Mouse (Mus musculus): ENCODE measurements around the gene Vps13d. TPM values are rescaled to one million over a fixed set of nuclear protein-coding genes. Genes with fewer than 3 reads are reported as not detected.
A peak's percentile ranks its signal among the peaks of the same experiment; 100 is the strongest.

Vps13d gene
- polyA plus RNA-seq, 1 experiment from 2014 or later: 3.5 TPM

GRCm38 (mm10) chr4:145032637-145033036 lies 162.2 kb downstream of the Vps13d start:
- Histone ChIP-seq H3K4me3 (replicated peaks) (no peak overlapping the region), H3K9ac (no peak overlapping the region), H3K4me2 (no peak overlapping the region), H3K9me3 (replicated peaks) (no peaks in the 10 kb centered on the region), H3K4me1 (replicated peaks) (peaks cover 77% of the 10 kb centered on the region), H3K27me3 (no peaks in the 10 kb centered on the region), H3K27ac (replicated peaks) (peak overlapping the region; percentile 89), H3K36me3 (replicated peaks) (peaks cover 12% of the 10 kb centered on the region; the same call in 1 of the 2 replicates)
- 30% methylated on average over 2 of the region's 2 CpGs for WGBS (ENCODE audit: insufficient replicate concordance)
- no peak for ATAC-seq (ENCODE audit: insufficient read depth)

- 0 out of 2 replicates have a peak, but pooled peaks cover 3% of the 10 kb centered on the region for H3K36me3 ChIP-seq (replicated peaks)
- H3K9me3 ChIP-seq (replicated peaks): no peaks in the 10 kb centered on the region
- H3K9ac ChIP-seq: no peak overlapping the region
- no peak for ATAC-seq (ENCODE audit: insufficient read depth)
- no peaks in the 10 kb centered on the region for H3K27me3 ChIP-seq
- H3K4me1 ChIP-seq (replicated peaks): peaks cover 79% of the 10 kb centered on the region
- WGBS (ENCODE audit: insufficient replicate concordance): 53% methylated on average over 4 of the region's 4 CpGs
- peak overlapping the region; percentile 34; the same call in 1 of the 2 replicates for H3K27ac ChIP-seq (replicated peaks)
- H3K4me2 ChIP-seq: no peak overlapping the region
- no peak overlapping the region for H3K4me3 ChIP-seq (replicated peaks)
These were observed 163.3 kb downstream of the Vps13d start for GRCm38 (mm10) chr4:145031510-145031909.

GRCm38 (mm10) chr4:145026449-145026851 lies 168.4 kb downstream of the Vps13d start:
- 0 out of 2 replicates have a peak overlapping the region, but pooled peaks have one; percentile 21 for H3K4me2 ChIP-seq
- H3K9me3 ChIP-seq (replicated peaks): no peaks in the 10 kb centered on the region
- no peak overlapping the region for H3K4me3 ChIP-seq (replicated peaks)
- peak; percentile 41 for ATAC-seq (ENCODE audit: insufficient read depth)
- H3K36me3 ChIP-seq (replicated peaks): no peaks in the 10 kb centered on the region
- H3K27me3 ChIP-seq: no peaks in the 10 kb centered on the region
- 27% methylated on average over 7 of the region's 7 CpGs for WGBS (ENCODE audit: insufficient replicate concordance)
- no peak overlapping the region for H3K9ac ChIP-seq
- H3K4me1 ChIP-seq (replicated peaks): peaks cover 70% of the 10 kb centered on the region
- H3K27ac ChIP-seq (replicated peaks): peak overlapping the region; percentile 63

GRCm38 (mm10) chr4:145025409-145025762 lies 169.4 kb downstream of the Vps13d start:
- H3K27me3 ChIP-seq: no peaks in the 10 kb centered on the region
- ATAC-seq (ENCODE audit: insufficient read depth): no peak
- no peak overlapping the region for H3K4me2 ChIP-seq
- no peak overlapping the region for H3K9ac ChIP-seq
- peaks cover 66% of the 10 kb centered on the region for H3K4me1 ChIP-seq (replicated peaks)
- 56% methylated on average over 7 of the region's 7 CpGs for WGBS (ENCODE audit: insufficient replicate concordance)
- H3K9me3 ChIP-seq (replicated peaks): no peaks in the 10 kb centered on the region
- peak overlapping the region; percentile 56 for H3K27ac ChIP-seq (replicated peaks)
- no peaks in the 10 kb centered on the region for H3K36me3 ChIP-seq (replicated peaks)
- H3K4me3 ChIP-seq (replicated peaks): no peak overlapping the region

GRCm38 (mm10) chr4:145024694-145025408 lies 170.0 kb downstream of the Vps13d start:
- no peak overlapping the region for H3K9ac ChIP-seq
- WGBS (ENCODE audit: insufficient replicate concordance): 66% methylated on average over 8 of the region's 8 CpGs
- no peaks in the 10 kb centered on the region for H3K27me3 ChIP-seq
- peaks cover 66% of the 10 kb centered on the region for H3K4me1 ChIP-seq (replicated peaks)
- H3K4me2 ChIP-seq: no peak overlapping the region
- H3K27ac ChIP-seq (replicated peaks): peak overlapping the region; percentile 56
- no peak overlapping the region for H3K4me3 ChIP-seq (replicated peaks)
- ATAC-seq (ENCODE audit: insufficient read depth): no peak
- H3K9me3 ChIP-seq (replicated peaks): no peaks in the 10 kb centered on the region
- peaks cover 2% of the 10 kb centered on the region; the same call in 1 of the 2 replicates for H3K36me3 ChIP-seq (replicated peaks)

- no peak overlapping the region for H3K4me3 ChIP-seq (replicated peaks)
- no peaks in the 10 kb centered on the region for H3K9me3 ChIP-seq (replicated peaks)
- H3K4me2 ChIP-seq: no peak overlapping the region
- no peaks in the 10 kb centered on the region for H3K27me3 ChIP-seq
- WGBS (ENCODE audit: insufficient replicate concordance): 71% methylated on average over 6 of the region's 6 CpGs
- ATAC-seq (ENCODE audit: insufficient read depth): 0 out of 2 replicates have a peak, but pooled peaks have one; percentile 23
- H3K27ac ChIP-seq (replicated peaks): 0 out of 2 replicates have a peak overlapping the region, but pooled peaks have one; percentile 20
- H3K36me3 ChIP-seq (replicated peaks): peaks cover 11% of the 10 kb centered on the region; the same call in 1 of the 2 replicates
- H3K4me1 ChIP-seq (replicated peaks): peaks cover 65% of the 10 kb centered on the region
- H3K9ac ChIP-seq: no peak overlapping the region
These were observed 170.9 kb downstream of the Vps13d start for GRCm38 (mm10) chr4:145023911-145024310.

GRCm38 (mm10) chr4:145022815-145023214 lies 172.0 kb downstream of the Vps13d start:
- Histone ChIP-seq H3K4me1 (replicated peaks) (peaks cover 61% of the 10 kb centered on the region), H3K9me3 (replicated peaks) (no peaks in the 10 kb centered on the region), H3K4me2 (no peak overlapping the region), H3K36me3 (replicated peaks) (peaks cover 13% of the 10 kb centered on the region; the same call in 1 of the 2 replicates), H3K27me3 (no peaks in the 10 kb centered on the region), H3K4me3 (replicated peaks) (no peak overlapping the region), H3K9ac (no peak overlapping the region), H3K27ac (replicated peaks) (no peak overlapping the region)
- ATAC-seq (ENCODE audit: insufficient read depth): no peak
- WGBS (ENCODE audit: insufficient replicate concordance): 79% methylated on average over 5 of the region's 5 CpGs

GRCm38 (mm10) chr4:145022211-145022610 lies 172.6 kb downstream of the Vps13d start:
- Histone ChIP-seq H3K9ac (no peak overlapping the region), H3K27ac (replicated peaks) (no peak overlapping the region), H3K4me3 (replicated peaks) (no peak overlapping the region), H3K36me3 (replicated peaks) (peaks cover 13% of the 10 kb centered on the region; the same call in 1 of the 2 replicates), H3K4me2 (no peak overlapping the region), H3K4me1 (replicated peaks) (peaks cover 59% of the 10 kb centered on the region), H3K27me3 (no peaks in the 10 kb centered on the region), H3K9me3 (replicated peaks) (no peaks in the 10 kb centered on the region)
- no peak for ATAC-seq (ENCODE audit: insufficient read depth)
- 72% methylated on average over 2 of the region's 2 CpGs for WGBS (ENCODE audit: insufficient replicate concordance)

GRCm38 (mm10) chr4:145020383-145020782 lies 174.4 kb downstream of the Vps13d start:
- no peaks in the 10 kb centered on the region for H3K9me3 ChIP-seq (replicated peaks)
- H3K4me2 ChIP-seq: no peak overlapping the region
- no peak overlapping the region for H3K4me3 ChIP-seq (replicated peaks)
- WGBS (ENCODE audit: insufficient replicate concordance): 85% methylated on average over 2 of the region's 2 CpGs
- peaks cover 28% of the 10 kb centered on the region; the same call in 1 of the 2 replicates for H3K36me3 ChIP-seq (replicated peaks)
- H3K27me3 ChIP-seq: no peaks in the 10 kb centered on the region
- no peak overlapping the region for H3K9ac ChIP-seq
- H3K4me1 ChIP-seq (replicated peaks): peaks cover 41% of the 10 kb centered on the region
- no peak for ATAC-seq (ENCODE audit: insufficient read depth)
- 0 out of 2 replicates have a peak overlapping the region, but pooled peaks have one; percentile 35 for H3K27ac ChIP-seq (replicated peaks)

GRCm38 (mm10) chr4:145019121-145019714 lies 175.6 kb downstream of the Vps13d start:
- H3K4me3 ChIP-seq (replicated peaks): no peak overlapping the region
- no peak overlapping the region for H3K4me2 ChIP-seq
- H3K36me3 ChIP-seq (replicated peaks): peaks cover 39% of the 10 kb centered on the region
- WGBS (ENCODE audit: insufficient replicate concordance): 47% methylated on average over 3 of the region's 3 CpGs
- H3K9me3 ChIP-seq (replicated peaks): no peaks in the 10 kb centered on the region
- no peak overlapping the region for H3K9ac ChIP-seq
- H3K27ac ChIP-seq (replicated peaks): peak overlapping the region; percentile 35; the same call in 1 of the 2 replicates
- ATAC-seq (ENCODE audit: insufficient read depth): no peak; the same call in 1 of the 2 replicates
- H3K27me3 ChIP-seq: no peaks in the 10 kb centered on the region
- peaks cover 36% of the 10 kb centered on the region for H3K4me1 ChIP-seq (replicated peaks)

- no peaks in the 10 kb centered on the region for H3K27me3 ChIP-seq
- H3K27ac ChIP-seq (replicated peaks): 0 out of 2 replicates have a peak overlapping the region, but pooled peaks have one; percentile 34
- no peaks in the 10 kb centered on the region for H3K9me3 ChIP-seq (replicated peaks)
- H3K4me3 ChIP-seq (replicated peaks): no peak overlapping the region
- peak; percentile 49; the same call in 1 of the 2 replicates for ATAC-seq (ENCODE audit: insufficient read depth)
- WGBS (ENCODE audit: insufficient replicate concordance): 59% methylated on average over 2 of the region's 2 CpGs
- H3K4me2 ChIP-seq: no peak overlapping the region
- no peak overlapping the region for H3K9ac ChIP-seq
- H3K4me1 ChIP-seq (replicated peaks): peaks cover 26% of the 10 kb centered on the region
- H3K36me3 ChIP-seq (replicated peaks): peaks cover 42% of the 10 kb centered on the region
These were observed 177.1 kb downstream of the Vps13d start for GRCm38 (mm10) chr4:145017745-145018144.

Measured in liver, embryonic 15.5 days (tissue).